Mouse (Mus musculus): ENCODE measurements around the gene Ell2. TPM values are rescaled to one million over a fixed set of nuclear protein-coding genes. Genes with fewer than 3 reads are reported as not detected.

Gene Ell2
- total RNA-seq (2023) = 10 to 100 TPM; 22.8 to 29.6 TPM

GRCm38 (mm10) chr13:75706457-75706856 lies at the start of gene Ell2:
Gene Ell2 (plus strand): TSS chr13:75706757.

Other genes with a start within 250 kb of the Ell2 start
- 100 to 1,000 TPM; 257 to 259 TPM for gene Glrx, start 133.1 kb downstream of the Ell2 start, total RNA-seq (2023)
- gene Rhobtb3, start 237.2 kb downstream of the Ell2 start, total RNA-seq (2023) = under 1 TPM; 0.62 to 0.66 TPM